Comparison of ENCODE assay signal across 8 mouse cellular contexts in genomic region chr10:127622057-127622392, GRCm38 (mm10). TPM values are rescaled to one million over a fixed set of nuclear protein-coding genes. Genes with fewer than 3 reads are reported as not detected.
DNase-seq lines count a peak whose midpoint lies in the region; ATAC-seq and TF ChIP-seq lines count a peak whose summit lies in the region.

No protein-coding gene starts in this region.

- peak overlapping the region; percentile 91 for H3K4me3 ChIP-seq in embryonic facial prominence, embryonic 10.5 days
- peak overlapping the region; percentile 83 for H3K4me3 ChIP-seq in heart, embryonic 10.5 days
- H3K4me3 ChIP-seq in lung, postnatal 0 days (ENCODE audit: low read depth, low read length): peak overlapping the region; percentile 62

- DNase-seq in spleen, adult 18-20 months: peak; percentile 32 to 57
- no peak for DNase-seq in spleen, adult 12 weeks (ENCODE audit: low spot score)
- DNase-seq in embryonic facial prominence, embryonic 10.5 days (ENCODE audit: low spot score): peak; percentile 73
- DNase-seq in heart, embryonic 10.5 days (ENCODE audit: low spot score): peak; percentile 89
- peak; percentile 87 for DNase-seq in kidney, adult 9 months
- peak; percentile 92 for DNase-seq in lung, postnatal 0 days (ENCODE audit: low spot score)
- peak; percentile 76 for DNase-seq in retina, embryonic 14.5 days (ENCODE audit: low spot score)
- DNase-seq in frontal cortex, postnatal 14 days (ENCODE audit: low spot score in 2 of 2): no peak

- peaks cover 10% of the 10 kb centered on the region for H3K9me3 ChIP-seq in embryonic facial prominence, embryonic 10.5 days
- no peaks in the 10 kb centered on the region for H3K9me3 ChIP-seq in heart, embryonic 10.5 days
- no peaks in the 10 kb centered on the region for H3K9me3 ChIP-seq in lung, postnatal 0 days (ENCODE audit: low read length)

- peak; percentile 77 for TF ChIP-seq CTCF in lung, postnatal 0 days (IDR thresholded peaks at IDR 0.05)

- peaks cover 50% of the 10 kb centered on the region for H3K4me1 ChIP-seq in embryonic facial prominence, embryonic 10.5 days
- peaks cover 51% of the 10 kb centered on the region for H3K4me1 ChIP-seq in heart, embryonic 10.5 days
- H3K4me1 ChIP-seq in lung, postnatal 0 days (ENCODE audit: insufficient read depth, low read depth, low read length): no peaks in the 10 kb centered on the region; the same call in none of the 2 replicates

- peak overlapping the region; percentile 96 for H3K27ac ChIP-seq in embryonic facial prominence, embryonic 10.5 days (replicated peaks)
- H3K27ac ChIP-seq in heart, embryonic 10.5 days: peak overlapping the region; percentile 92
- peak overlapping the region; percentile 98 for H3K27ac ChIP-seq in lung, postnatal 0 days (ENCODE audit: low read length)

- H3K4me2 ChIP-seq in lung, postnatal 0 days (replicated peaks; ENCODE audit: low read depth, low read length): peak overlapping the region; percentile 96

- WGBS in embryonic facial prominence, embryonic 10.5 days: under 1% methylated on average over 13 of the region's 13 CpGs
- under 1% methylated on average over 13 of the region's 13 CpGs for WGBS in heart, embryonic 10.5 days
- under 1% methylated on average over 13 of the region's 13 CpGs for WGBS in lung, postnatal 0 days

- H3K27me3 ChIP-seq in embryonic facial prominence, embryonic 10.5 days (replicated peaks; ENCODE audit: low read depth, poor library complexity, severe bottlenecking): no peaks in the 10 kb centered on the region
- H3K27me3 ChIP-seq in heart, embryonic 10.5 days (ENCODE audit: insufficient read depth, poor library complexity, severe bottlenecking): 0 out of 2 replicates have a peak, but pooled peaks cover 4% of the 10 kb centered on the region
- peaks cover 3% of the 10 kb centered on the region; the same call in 1 of the 2 replicates for H3K27me3 ChIP-seq in lung, postnatal 0 days (replicated peaks; ENCODE audit: insufficient read depth, low read length)

- peaks cover 4% of the 10 kb centered on the region; the same call in 1 of the 2 replicates for H3K36me3 ChIP-seq in embryonic facial prominence, embryonic 10.5 days (replicated peaks)
- no peaks in the 10 kb centered on the region for H3K36me3 ChIP-seq in heart, embryonic 10.5 days
- H3K36me3 ChIP-seq in lung, postnatal 0 days (ENCODE audit: insufficient read depth, low read length): no peaks in the 10 kb centered on the region

- no peak; the same call in 1 of the 2 replicates for TF ChIP-seq EP300 in lung, postnatal 0 days (IDR thresholded peaks at IDR 0.05)

- peak overlapping the region; percentile 66 for H3K9ac ChIP-seq in lung, postnatal 0 days (replicated peaks; ENCODE audit: low read depth)

- peak; percentile 63 for ATAC-seq in lung, postnatal 0 days

RNA-seq across cellular contexts. Expression of gene Lrp1, which starts 1.1 kb away (rescaled TPM):
- 66.6 and 70.6 TPM in 2 replicates for polyA plus RNA-seq in embryonic facial prominence, embryonic 10.5 days (2016; fragmentation: Nextera tagmentation; extraction: Ambion mirVana)
- polyA plus RNA-seq in heart, embryonic 10.5 days (2016; fragmentation: Nextera tagmentation; extraction: Ambion mirVana): 37.4 and 51.8 TPM in 2 replicates
- 71.0 and 75.4 TPM in 2 replicates for polyA plus RNA-seq in lung, postnatal 0 days (2015; fragmentation: Nextera tagmentation; extraction: Ambion mirVana)

RNA-seq across cellular contexts. Expression of gene Stat6, which starts 20.8 kb away (rescaled TPM):
- polyA plus RNA-seq in embryonic facial prominence, embryonic 10.5 days (2016; fragmentation: Nextera tagmentation; extraction: Ambion mirVana): 10.4 and 11.5 TPM in 2 replicates
- polyA plus RNA-seq in heart, embryonic 10.5 days (2016; fragmentation: Nextera tagmentation; extraction: Ambion mirVana): 22.5 and 28.1 TPM in 2 replicates
- 39.1 and 41.9 TPM in 2 replicates for polyA plus RNA-seq in lung, postnatal 0 days (2015; fragmentation: Nextera tagmentation; extraction: Ambion mirVana)

RNA-seq across cellular contexts. Expression of gene Nemp1, which starts 44.7 kb away (rescaled TPM):
- 10.0 and 10.7 TPM in 2 replicates for polyA plus RNA-seq in embryonic facial prominence, embryonic 10.5 days (2016; fragmentation: Nextera tagmentation; extraction: Ambion mirVana)
- polyA plus RNA-seq in heart, embryonic 10.5 days (2016; fragmentation: Nextera tagmentation; extraction: Ambion mirVana): 7.7 and 8.8 TPM in 2 replicates
- polyA plus RNA-seq in lung, postnatal 0 days (2015; fragmentation: Nextera tagmentation; extraction: Ambion mirVana): 5.0 and 6.3 TPM in 2 replicates

RNA-seq across cellular contexts. Expression of gene Nab2, which starts 46.3 kb away (rescaled TPM):
- polyA plus RNA-seq in embryonic facial prominence, embryonic 10.5 days (2016; fragmentation: Nextera tagmentation; extraction: Ambion mirVana): 11.6 and 12.1 TPM in 2 replicates
- polyA plus RNA-seq in heart, embryonic 10.5 days (2016; fragmentation: Nextera tagmentation; extraction: Ambion mirVana): 11.4 and 12.6 TPM in 2 replicates
- polyA plus RNA-seq in lung, postnatal 0 days (2015; fragmentation: Nextera tagmentation; extraction: Ambion mirVana): 7.7 and 8.4 TPM in 2 replicates

Comparison
In these comparisons a context has a peak if more than half of its experiments do, and no peak if none do; other contexts are left out.
1. DNase-seq: peak in spleen, adult 18-20 months (2 of 2), embryonic facial prominence, embryonic 10.5 days (single experiment), heart, embryonic 10.5 days (single experiment), kidney, adult 9 months (single experiment), lung, postnatal 0 days (single experiment) and retina, embryonic 14.5 days (single experiment); none in spleen, adult 12 weeks (single experiment) and frontal cortex, postnatal 14 days (0 of 2).
2. Peak in every context shown above with its lines, with median percentiles within 50 percentile points of each other: H3K27ac ChIP-seq and H3K4me3 ChIP-seq.